Mouse (Mus musculus) bone marrow macrophage, adult 2 months (primary cell): ENCODE results near the gene Ids. TPM values are rescaled to one million over a fixed set of nuclear protein-coding genes. Genes with fewer than 3 reads are reported as not detected.
A peak's percentile ranks its signal among the peaks of the same experiment; 100 is the strongest.
"Not testable (repeated sequence)": the region's sequence is repeated elsewhere in the genome, so short reads cannot be mapped to it uniquely, and the experiment has no call there.

Experiments
- H3K27ac ChIP-seq: 2 replicates; pipeline ENCODE4 v1.5.1; 2012; ENCODE audit warnings: low read depth, low read length; ENCODE audit not compliant: insufficient read depth
- H3K4me1 ChIP-seq: 2 replicates; pipeline ENCODE4 v1.6.1; 2012; ENCODE audit warnings: low read length; ENCODE audit not compliant: control insufficient read depth, insufficient read depth
- H3K4me3 ChIP-seq: 2 replicates; pipeline ENCODE4 v1.5.1; 2012; ENCODE audit warnings: mild to moderate bottlenecking, low read length, moderate library complexity; ENCODE audit not compliant: insufficient read depth
- CTCF ChIP-seq: IDR thresholded peaks from 2 replicates; pipeline ENCODE4 v1.5.1; 2012; ENCODE audit warnings: low read depth, mild to moderate bottlenecking, low read length, moderate library complexity
- POLR2A ChIP-seq: IDR thresholded peaks from 2 replicates; pipeline ENCODE4 v1.6.1; 2012; ENCODE audit warnings: mild to moderate bottlenecking, low read depth, low read length, borderline replicate concordance
- polyA plus RNA-seq: library from polyadenylated mRNA; stranded (reverse); fragments of >200 nt; gene quantifications from 2 replicates; pipeline ENCODE4 v1.2.4, GENCODE M21; 2012; ENCODE audit not compliant: missing spikeins, insufficient read depth, insufficient read length

Ids gene
- 60.9 and 73.6 TPM in 2 replicates for polyA plus RNA-seq

- no peak for TF ChIP-seq CTCF
- TF ChIP-seq POLR2A = no peak
- H3K4me1 ChIP-seq = peaks cover 10% of the 10 kb centered on the region
- H3K4me3 ChIP-seq = peak within 1 kb of the TSS; percentile 81
- H3K27ac ChIP-seq = peak within 1 kb of the TSS; percentile 17
Observed at GRCm38 (mm10) chrX:70364661-70365613, at the start of gene Ids. Ids (minus strand) TSS chrX:70365084.

GRCm38 (mm10) chrX:70392636-70393035, 27.8 kb upstream of the Ids start:
- not testable (repeated sequence) for H3K4me3 ChIP-seq, H3K27ac ChIP-seq, H3K4me1 ChIP-seq

- TF ChIP-seq POLR2A (no peak), CTCF (no peak)
- peak overlapping the region; percentile 66 for H3K27ac ChIP-seq
- H3K4me3 ChIP-seq = peak overlapping the region; percentile 74
- peaks cover 3% of the 10 kb centered on the region for H3K4me1 ChIP-seq
Observed at GRCm38 (mm10) chrX:70385962-70386351, 21.1 kb upstream of the Ids start.

GRCm38 (mm10) chrX:70385276-70385961, 20.5 kb upstream of the Ids start, which contains the start of gene 1110012L19Rik:
1110012L19Rik (plus strand) TSS chrX:70385877.
- TF ChIP-seq POLR2A (no peak), CTCF (no peak)
- Histone ChIP-seq H3K27ac (peak within 1 kb of the TSS; percentile 80), H3K4me1 (peaks cover 3% of the 10 kb centered on the region), H3K4me3 (peak within 1 kb of the TSS; percentile 74)

GRCm38 (mm10) chrX:70384917-70385275, 20.0 kb upstream of the Ids start:
- H3K4me3 ChIP-seq = peak overlapping the region; percentile 74
- H3K27ac ChIP-seq = no peak overlapping the region
- peaks cover 3% of the 10 kb centered on the region for H3K4me1 ChIP-seq
- no peak for TF ChIP-seq POLR2A

DNA sequence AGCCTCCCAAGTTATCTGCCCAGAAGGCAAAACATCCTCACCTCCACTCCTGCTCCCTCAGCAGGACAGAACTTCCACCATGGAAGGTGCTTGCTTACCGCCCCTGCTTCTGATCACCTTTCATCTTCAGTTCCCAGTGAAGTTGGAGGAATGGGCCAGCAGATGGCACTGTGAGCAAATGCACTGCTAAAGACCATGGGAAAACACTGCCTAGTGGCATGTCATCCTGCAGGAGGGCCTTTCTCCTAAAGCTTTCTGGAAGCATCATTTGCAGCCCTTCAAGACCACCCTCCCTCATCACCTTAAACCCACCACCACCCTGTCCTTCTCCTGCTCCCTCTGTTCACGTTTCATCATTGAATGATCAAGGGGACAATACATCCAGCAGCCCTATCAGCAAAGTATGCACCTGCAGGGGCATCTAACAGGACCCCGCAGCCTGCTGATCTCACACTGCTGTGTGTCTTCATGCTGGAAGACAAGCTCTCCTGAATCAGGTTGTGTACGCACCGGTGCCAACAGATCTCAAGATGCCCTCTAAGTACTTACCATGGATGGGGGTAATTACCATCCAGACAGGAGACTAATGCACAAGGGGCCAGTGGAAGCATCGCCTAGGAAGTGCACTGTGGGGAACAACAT, 9.7 kb upstream of the Ids start:
- H3K27ac ChIP-seq, H3K4me3 ChIP-seq, H3K4me1 ChIP-seq: not testable (repeated sequence)

DNA sequence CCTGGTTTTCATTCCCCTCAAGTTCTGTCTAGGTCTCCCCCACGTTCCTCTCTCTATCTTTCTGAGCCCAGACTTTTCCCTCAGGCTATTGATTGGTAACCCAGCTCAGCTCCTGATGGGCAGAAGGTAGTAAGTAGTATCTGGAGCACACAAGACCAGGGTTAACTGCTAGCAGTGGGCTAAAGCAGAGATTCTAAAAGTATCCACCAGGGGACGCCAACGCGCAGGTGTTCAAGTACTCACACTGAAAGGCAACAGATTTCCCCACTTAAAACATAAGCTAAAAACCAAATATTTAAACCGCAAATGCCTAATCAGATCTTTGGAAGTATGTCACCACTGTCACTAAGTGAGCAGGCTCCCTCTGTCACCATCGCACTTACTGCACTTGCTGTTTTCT, 4.9 kb upstream of the Ids start:
- not testable (repeated sequence) for H3K4me1 ChIP-seq, H3K4me3 ChIP-seq, H3K27ac ChIP-seq

DNA sequence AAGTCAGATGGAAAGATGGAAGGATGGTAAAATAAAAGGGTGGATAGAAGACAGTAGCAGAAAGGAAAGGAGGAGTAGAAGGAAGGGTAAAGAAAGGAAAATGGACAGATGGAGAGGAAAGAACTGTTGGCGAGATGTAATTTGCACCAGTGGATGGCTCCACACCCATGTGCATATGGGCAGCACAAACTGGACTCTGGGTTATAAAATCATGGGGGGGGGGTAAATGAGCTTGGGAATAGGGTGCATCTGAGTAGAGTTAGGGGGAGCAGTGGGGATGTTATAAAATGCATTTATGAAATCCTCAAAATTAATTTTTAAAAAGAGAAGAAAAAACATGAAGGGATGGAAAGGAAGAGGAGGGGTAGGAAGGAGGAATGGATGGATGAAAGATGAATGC, 682 bp downstream of the Ids start:
- peaks cover 10% of the 10 kb centered on the region for H3K4me1 ChIP-seq
- no peak overlapping the region for H3K27ac ChIP-seq
- TF ChIP-seq POLR2A (no peak), CTCF (no peak)
- peak overlapping the region; percentile 81 for H3K4me3 ChIP-seq

- TF ChIP-seq POLR2A = no peak
- TF ChIP-seq CTCF = no peak
- H3K27ac ChIP-seq = peak overlapping the region; percentile 25; the same call in 1 of the 2 replicates
- H3K4me1 ChIP-seq = peaks cover 10% of the 10 kb centered on the region
- H3K4me3 ChIP-seq = peak overlapping the region; percentile 81
Observed at GRCm38 (mm10) chrX:70363446-70363845, 1.4 kb downstream of the Ids start.

DNA sequence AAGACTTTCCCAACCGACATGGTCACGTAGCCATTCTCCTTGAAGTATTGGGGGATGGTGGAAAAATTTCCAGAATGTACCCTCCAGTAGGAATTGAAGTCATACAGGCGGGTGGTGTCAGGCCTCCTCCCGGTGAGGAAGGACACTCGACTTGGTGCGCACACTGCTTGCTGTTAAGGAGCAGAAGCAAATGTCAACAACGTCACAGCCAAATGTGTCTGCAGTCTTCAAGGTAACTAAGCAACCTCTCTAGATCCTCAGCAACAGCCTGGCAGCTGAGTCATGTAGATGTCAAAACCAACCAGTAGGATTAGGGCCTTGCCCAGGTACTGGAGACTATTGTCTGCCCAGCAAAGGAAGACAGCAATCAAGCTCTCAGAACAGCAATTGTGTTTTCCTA, 1.9 kb downstream of the Ids start:
- Histone ChIP-seq H3K27ac (no peak overlapping the region), H3K4me3 (no peak overlapping the region), H3K4me1 (peaks cover 10% of the 10 kb centered on the region)
- TF ChIP-seq CTCF (no peak), POLR2A (no peak)
